Mouse (Mus musculus) spleen, postnatal 10 days (tissue): ENCODE measurements around the gene Trim62.

Experiments
- DNase-seq, 2 experiments: peaks; one replicate each; pipeline ENCODE4 v3.0.0; 2021 to 2022; ENCODE audit warnings: low spot score in 2 of 2

Gene Trim62

DNA sequence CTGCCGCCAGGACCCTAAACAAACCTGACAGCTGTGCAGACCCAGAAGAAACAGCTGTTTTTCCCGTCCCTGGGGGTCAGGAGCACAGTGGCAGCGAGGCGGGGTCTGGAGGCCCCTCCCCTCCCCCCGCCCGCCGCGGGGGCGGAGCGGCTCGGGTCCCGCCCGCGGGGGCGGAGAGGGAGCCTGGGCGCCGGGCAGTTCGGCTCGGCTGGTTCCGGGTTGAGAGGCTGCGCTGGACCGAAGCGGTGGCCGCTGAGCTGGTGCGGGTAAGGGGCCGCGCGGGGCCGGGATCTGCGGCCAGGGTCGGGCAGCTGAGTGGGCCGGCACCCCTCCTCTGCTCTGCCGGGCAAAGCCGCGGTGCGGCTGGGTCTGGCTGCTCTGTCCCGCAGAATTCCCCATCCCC lies at the start of gene Trim62:
Gene Trim62 (plus strand): TSS at position 202 of the 403 bp plus-strand sequence.
- DNase-seq = peak; percentile 23 to 62

DNA sequence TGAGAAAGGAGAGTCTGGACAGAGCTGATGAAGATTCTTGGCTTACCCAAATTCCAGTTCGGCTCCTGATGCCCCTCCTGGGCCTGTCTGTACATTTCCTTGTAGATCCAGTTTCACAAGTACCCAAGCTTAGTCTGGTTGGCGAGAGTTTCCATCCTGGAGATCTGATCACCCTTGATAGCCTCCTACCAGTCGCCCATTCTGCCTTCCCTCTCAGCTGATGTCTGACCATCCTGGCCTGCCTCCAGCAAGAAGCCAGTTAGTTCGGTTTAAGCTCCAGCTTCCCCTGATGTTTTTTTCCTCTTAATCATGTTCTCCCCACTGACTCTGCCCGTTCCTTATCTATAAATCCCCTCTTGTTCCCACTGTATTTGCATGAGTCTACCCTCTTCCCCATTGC lies 45.2 kb upstream of the Trim62 start:
- peak in 1 of 2 experiments; percentile 5 for DNase-seq

DNA sequence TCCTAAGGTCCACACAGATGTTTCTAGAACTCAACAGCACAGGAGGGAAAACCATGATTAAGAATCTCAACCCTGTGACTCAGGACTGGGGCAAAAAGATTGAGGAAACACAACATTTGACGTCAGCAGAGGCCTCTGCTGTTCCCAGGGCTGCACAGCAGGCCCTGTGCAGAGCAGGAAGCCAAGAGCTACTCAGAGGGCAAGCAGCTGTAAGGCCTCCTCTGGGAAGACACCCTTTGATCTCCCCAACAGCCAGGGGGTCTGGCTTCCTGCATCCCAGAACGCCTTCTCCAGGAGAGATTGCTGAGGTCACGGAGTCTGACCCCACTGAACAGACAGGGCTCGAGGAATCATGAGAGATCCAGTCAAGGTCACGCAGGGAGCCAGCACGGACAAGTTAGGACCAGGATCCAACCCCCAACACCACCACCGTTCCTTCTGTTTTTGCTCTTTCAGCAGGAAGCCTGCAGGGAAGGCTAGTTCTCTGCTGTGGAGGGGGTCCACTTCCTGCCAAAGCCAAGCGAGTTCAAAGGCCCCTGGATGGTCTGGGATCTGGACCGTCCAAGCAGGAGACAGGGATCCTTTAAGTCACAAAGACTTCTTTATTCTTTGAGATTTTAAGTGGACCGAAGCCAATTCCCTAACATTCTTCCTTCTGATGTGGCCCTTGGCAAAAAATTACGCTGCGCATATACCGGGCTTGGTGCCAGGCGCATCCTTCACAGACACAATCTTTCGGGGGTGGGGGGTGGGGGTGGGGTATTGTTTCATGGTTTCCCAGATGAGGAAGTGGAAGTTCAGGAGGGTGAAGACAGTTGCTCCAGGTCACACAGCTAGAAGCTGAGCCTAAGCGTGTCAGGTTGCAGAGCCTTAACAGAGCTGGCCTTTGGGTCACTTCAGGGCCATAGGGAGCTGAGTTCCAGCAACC lies 43.3 kb upstream of the Trim62 start:
- no peak for DNase-seq

DNA sequence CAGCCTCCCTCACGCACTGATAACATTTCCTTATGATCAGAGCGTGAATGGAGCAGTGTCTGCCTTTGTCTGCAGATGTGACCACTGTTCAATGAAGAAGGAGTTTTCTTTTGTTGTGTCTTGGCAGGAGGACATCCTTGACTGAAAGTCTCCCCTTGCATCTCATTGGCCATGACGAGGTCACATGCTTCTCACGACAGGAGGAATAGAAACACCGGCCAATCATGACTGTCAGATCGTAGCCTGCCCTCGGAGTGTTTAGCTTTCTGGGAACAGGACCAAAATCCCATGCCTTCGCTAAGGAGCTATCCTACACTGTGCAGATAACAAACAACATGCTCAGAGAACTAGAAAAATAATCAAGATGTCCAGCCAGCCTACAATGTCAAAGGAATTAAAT lies 42.1 kb upstream of the Trim62 start:
- DNase-seq = no peak

DNA sequence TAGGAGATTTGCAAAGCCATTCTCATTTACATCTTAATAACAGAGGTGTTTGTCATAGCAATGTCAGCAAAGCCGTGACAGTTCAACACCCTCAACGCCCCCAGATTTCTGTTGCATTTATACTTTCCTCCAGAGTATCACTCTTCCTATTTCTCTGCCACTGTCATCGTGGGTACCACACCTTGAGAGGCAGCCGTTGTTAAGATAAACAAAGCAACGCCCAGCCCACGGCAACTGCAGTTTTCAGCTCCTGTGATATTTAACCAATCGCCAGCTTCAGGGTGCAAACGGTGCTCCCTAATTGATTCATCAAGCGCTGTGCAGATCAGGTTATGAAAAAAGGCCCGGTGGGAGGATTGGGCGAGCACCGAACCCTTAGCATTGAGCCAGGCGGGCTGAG lies 38.8 kb upstream of the Trim62 start:
- DNase-seq = no peak

DNA sequence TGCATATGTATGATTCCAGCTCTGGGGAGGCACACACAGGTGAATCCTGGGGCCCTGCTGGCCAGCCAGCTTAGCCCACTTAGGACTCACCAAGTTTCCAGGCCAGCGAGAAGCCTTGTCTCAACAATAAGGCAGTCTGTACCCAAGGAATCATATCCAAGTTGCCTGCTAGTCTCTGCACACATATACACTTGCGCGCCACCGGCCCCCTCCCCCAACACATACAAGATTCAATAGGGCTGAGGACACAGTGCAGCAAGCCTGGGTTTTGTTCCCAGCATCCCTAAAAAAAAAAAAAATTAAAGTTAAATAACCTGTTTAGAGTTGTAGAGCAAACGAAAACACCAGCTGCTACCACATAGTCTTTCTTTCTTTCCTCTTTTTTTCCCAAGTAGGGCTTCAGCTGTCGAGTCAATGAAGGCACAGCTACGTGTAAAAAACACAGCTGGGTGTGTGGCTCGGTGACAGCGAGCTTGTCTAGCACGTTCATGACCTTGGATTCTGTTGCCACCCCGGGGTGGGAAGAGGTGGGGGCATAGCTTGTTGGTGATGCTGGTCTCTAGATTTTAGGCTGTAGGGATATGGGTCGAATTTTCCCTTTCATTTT lies 37.9 kb upstream of the Trim62 start:
- no peak for DNase-seq

DNA sequence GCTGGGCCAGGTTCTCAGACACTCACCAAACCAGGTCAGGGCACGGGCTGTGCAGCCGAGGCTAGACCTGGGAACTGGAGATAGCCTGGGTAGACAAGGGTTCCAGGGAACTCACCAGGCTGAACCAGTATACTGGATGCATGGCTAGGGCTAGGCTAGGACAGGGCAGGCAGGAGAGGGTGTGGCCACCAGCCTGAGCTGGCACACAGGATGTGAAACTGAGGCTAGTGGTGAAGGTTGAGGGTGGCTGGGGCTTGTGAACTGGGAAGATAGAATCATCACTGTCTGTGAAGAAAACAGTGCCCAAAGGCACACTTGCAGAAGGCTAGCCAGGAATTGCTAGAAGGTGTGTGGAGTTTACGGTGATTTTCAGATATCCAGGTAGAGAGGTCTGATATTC lies 34.4 kb upstream of the Trim62 start:
- DNase-seq = no peak

DNA sequence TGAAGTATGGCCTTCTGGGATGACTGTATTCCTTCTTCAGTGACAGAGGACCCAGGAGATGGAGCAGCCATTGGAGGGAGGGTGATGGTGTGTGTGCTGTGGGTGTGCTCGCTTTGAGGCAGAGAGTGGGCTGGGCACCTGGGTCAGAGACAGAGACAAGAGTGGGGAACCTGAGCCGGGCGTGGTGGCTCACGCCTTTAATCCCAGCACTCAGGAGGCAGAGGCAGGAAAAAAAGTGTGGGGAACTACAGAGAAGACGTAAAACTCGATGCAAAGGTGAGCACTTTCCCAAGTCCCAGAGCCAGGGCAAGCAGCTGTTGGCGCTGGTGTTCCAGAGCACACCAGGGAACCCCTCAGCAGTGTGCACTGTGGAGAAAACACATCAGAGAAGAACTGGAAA lies 33.7 kb upstream of the Trim62 start:
- DNase-seq = no peak

DNA sequence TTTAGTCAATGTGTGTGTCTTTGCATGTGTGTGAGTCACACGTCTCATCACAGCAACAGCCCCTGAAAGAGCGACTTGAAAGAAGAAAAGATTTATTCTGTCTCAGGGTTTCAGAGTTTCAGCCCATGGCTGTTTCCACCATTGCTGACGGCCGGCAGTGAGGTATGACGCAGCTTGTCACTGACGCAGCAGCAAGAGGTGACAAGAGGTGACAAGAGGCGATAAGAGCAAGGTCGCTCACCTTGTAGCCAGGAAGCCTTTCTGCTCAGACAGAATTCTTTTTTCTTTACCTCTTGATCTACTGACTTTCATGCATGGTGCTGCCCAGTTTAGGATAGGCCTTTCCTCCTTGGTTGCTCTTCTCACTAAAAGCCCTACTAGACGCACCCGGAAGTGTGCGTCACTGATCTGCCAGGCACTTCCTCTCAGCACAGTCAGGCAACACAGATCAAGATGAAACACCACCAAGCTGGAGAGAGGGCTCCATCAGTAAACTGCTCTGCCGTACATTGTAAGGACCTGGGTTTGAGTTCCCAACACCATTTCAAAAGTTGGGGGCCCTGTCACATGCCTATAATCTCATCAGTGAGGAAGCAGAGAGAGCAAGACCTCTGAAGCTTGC lies 31.0 kb upstream of the Trim62 start:
- no peak for DNase-seq

DNA sequence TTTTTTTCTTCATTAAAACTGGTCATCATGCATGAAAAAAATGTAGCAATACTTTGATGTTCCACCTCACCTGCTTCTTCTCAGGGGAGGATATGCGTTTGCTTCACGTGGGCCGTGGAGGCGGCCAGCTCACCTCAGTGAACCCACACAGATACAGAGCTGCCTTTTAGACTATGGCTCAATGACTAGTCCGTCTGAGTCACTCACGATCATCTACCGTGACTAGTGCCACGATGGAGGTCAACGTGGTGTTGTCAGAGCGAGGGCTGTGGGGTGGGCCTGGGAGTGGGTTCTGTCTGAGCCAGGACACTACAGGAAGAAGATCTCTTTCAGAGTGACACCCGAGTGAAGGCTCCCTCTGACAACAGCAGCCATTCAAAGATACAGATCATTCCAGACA lies 30.3 kb upstream of the Trim62 start:
- DNase-seq = no peak

DNA sequence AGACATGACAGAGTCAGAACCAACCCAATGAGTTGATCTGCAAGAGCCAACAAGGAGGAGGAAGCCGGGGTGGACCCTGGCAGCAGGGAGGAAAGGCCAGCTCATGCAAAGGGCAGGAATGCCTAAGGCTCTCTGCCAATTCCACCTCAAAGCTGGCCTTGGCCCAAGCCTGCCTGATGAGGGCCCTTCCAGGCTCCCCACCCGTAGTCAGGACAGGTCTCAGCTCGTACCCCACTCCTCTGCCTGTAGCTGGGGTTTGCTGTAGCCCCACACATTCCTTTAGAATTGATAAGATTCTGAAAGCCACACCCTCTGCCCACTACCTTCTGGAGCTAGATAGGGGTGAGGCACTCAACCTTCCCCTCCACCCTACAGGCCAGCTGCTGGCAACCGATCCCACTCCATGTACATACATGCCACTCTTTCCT lies 27.8 kb upstream of the Trim62 start:
- peak; percentile 62 to 70 for DNase-seq

DNA sequence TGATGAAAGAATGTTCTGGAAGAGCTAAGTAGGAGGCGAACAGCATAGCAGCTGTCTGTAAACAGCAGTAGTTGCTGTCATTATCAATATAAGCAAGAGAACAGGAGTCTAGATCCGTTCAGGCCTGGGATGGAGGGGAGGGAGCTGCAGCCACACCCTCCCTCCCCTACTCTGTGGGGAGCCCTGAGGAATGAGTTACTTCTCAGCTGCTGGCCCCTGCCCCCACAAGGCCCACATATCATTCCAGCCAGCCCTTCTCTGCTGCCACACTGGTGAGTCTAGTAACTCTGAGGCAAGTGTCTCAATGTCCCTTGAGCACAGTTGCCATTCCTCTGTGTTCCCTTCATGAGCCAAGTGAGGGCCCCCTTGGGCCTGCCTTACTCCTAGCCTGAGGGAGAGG lies 26.2 kb upstream of the Trim62 start:
- peak; percentile 35 to 47 for DNase-seq

DNA sequence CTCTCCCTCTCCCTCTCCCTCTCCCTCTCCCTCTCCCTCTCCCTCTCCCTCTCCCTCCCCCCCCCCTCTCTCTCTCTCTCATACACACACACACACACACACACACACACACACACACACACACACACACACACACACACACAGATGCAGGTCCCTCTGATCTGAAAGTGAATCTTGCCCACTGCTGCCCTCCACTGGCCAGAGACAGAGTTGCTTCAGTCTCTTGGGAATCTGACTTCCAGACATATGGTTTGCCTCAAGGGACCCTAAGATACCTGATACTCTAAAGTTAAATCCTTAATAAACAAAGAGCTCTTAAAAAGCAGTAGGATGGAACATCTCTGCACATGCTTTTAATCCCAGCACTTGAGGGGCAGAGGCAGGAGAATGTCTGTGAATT lies 25.2 kb upstream of the Trim62 start:
- DNase-seq = peak; percentile 70 to 87

DNA sequence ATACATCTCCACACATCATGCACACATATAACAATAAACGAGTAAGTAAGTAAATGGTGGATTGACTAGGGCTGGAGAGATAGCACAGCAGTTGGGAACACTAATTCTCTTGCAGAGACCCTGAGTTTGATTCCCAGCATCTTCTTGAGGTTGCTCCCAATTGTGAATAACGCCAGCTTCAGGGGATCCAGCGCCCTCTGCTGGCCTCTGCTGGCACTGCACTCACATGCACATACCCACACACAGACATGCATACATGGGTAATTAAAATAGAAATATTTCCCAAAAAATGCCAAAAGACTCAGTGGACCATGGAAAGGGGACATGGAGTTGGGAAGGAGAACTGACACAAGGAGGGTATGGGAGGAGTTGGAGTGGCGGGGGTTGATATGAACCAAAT lies 24.5 kb upstream of the Trim62 start:
- DNase-seq = peak in 1 of 2 experiments; percentile 39

DNA sequence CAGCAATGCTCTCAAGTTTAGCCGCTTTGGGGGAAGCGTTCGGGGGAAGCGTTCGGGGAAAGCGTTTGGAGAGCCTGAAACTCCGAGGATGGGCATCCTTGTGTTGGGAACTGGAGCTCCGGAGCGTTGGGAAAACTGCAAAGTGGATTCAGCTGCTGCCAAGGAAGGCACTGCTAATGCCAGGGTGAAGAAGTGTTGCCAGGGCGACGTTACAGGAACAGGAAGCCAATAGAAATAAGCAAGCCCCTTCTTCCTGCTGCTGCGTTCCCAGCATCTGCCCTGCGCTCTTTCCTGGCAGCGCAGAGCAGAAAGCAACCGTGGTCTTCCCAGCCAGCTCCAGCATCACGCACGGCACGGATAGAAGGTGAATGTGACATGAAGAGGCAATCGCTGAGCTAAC lies 10.4 kb upstream of the Trim62 start:
- DNase-seq = no peak

DNA sequence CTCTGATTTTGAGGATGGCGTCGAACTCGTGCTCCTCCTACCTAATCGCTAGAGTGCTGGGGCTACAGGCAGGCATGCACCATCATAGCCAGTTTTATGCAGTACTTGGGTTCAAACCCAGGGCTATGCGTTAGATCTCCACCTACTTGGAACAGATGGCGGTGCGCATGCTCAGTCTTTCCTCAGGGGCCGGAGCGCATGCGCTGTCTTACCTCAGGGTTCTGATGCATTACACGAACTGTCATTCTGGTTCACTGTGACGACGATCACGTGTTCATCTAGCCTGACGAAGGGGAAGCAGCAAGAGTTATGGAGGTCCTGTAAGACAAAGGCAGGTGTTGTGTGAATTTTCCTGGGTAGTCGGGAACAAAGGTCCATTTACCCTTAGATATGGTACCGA lies 9.3 kb upstream of the Trim62 start:
- no peak for DNase-seq

DNA sequence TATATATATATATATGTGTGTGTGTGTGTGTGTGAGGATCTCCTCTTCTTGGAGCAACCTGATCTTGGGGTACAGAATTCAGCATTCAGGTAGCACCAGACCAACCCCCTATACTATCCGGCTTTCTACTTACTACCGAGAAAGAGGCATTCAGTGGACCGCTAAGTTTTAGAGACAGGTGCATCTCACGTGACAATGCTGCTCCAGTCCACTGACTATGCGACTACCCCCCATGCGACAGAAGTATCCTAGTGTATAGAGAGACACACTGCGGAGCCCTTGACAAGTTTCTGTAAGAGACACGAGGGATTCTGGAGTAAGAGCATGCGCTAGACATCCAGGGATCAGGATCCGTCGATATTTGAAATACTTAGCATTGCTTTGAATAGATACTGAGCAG lies 7.9 kb upstream of the Trim62 start:
- no peak for DNase-seq

DNA sequence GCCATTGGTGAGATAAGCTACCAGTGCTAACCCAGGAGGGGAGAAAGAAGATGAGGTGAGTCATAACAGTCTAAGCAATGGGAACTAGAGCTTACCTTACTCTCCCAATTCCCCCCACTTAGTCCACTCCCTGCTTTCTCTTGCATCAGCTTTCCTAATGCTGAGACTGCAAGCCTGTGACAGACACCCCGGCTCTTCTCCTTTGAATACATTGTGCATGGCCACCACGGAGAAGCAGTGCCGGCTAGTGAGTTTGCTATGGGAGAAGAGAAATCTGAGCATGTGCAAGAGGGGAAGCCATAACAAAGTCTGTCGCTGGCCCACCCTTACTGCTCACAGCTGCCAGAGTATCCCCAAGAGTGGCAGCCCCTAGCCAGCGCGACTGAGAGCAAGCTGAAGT lies 5.9 kb upstream of the Trim62 start:
- DNase-seq = no peak

DNA sequence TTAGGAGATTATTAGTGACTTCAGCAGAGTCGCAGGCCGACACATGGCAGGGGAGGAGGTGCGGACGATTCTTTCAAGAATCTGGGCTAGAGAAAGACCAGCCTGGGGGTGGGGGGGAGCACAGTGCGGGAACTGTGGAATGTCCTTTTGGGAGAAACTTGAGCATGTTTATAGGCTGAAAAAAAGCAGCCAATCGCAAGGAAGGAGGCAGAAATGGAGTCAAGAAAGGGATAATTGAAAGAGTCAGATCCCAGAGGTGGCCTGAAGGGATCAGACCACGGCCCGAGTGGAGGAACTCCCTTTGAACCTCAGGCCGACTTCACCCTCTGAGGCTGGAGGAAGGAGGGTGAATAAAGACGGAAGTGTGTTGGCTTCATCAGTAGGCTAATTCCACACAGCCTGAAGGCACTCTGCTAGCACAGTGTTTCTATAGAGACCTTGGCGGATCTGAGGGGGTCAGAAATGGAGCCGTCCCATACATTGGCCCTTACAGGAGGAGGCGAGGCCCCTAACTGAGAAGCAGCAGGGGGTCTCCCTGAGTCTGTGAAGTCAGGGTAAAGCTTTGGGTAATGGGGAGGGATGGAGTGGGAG lies 4.4 kb upstream of the Trim62 start:
- no peak for DNase-seq

DNA sequence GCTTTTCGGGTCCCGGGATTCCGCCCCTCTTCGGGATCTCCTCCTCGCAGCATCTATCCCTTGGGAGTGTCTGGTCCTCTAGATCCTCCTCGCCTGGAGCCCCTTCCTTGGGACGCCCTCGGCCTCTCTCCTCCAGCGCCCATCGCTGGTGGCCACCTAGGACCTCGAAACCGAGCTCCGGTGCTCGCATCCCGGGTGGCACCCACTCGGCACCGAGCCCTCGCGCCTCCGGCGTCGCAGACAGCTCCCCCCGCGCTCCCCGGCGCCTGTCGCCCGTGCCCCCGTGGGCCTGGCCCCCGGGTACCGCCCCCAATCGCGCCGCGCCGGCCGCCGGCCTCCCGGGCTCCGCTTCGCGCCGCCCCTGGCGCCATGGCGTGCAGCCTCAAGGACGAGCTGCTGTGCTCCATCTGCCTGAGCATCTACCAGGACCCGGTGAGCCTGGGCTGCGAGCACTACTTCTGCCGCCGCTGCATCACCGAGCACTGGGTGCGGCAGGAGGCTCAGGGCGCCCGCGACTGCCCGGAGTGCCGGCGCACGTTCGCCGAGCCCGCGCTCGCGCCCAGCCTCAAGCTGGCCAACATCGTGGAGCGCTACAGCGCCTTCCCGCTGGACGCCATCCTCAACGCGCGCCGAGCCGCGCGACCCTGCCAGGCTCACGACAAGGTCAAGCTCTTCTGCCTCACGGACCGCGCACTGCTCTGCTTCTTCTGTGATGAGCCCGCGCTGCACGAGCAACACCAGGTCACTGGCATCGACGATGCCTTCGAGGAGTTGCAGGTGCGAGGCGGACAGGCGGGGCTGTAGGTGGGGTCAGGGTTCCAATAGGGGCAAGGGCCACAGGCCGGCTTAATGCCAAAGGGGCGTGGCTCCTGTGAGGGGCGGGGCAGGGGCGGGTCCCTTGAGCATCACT lies 676 bp downstream of the Trim62 start:
- DNase-seq = peak; percentile 23 to 44

DNA sequence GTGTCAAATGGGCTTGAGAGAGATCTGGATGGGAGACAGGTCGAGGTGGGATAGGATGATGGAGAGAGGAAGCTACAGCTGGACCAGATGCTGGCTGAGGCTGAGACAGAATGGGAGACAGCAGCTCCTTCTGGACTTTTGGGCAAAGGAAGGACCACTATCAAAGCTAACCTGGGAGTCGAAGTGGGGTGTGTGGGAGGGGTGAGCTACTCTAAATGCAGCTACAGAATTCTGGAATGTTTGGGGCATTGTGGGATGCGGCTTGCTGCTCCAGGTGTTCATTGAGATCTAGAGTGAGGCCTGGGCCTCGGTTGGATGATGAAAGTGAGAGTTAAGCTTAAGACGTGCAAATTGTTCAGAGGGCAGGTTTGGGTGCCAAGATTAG lies 1.3 kb downstream of the Trim62 start:
- no peak for DNase-seq
